Mouse (Mus musculus): ENCODE data around the gene Daam1.

GRCm38 (mm10) chr12:71889266-71889665 is 58.4 kb downstream of the Daam1 start:
- TF ChIP-seq POLR2A (IDR thresholded peaks at IDR 0.05; ENCODE audit: insufficient read length, low read depth) (no peak), E2F4 (IDR thresholded peaks at IDR 0.05; ENCODE audit: insufficient read depth) (no peak), CEBPB (IDR thresholded peaks at IDR 0.05; ENCODE audit: insufficient read depth, poor library complexity, severe bottlenecking) (no peak), TCF3 (IDR thresholded peaks at IDR 0.05; ENCODE audit: insufficient read length, low read depth) (no peak), POLR2AphosphoS2 (IDR thresholded peaks at IDR 0.05; ENCODE audit: insufficient read length, low read depth) (no peak), SRF (IDR thresholded peaks at IDR 0.05; ENCODE audit: control insufficient read depth, insufficient read length, low read depth) (no peak), USF1 (IDR thresholded peaks at IDR 0.05; ENCODE audit: low read depth) (no peak), MYOG (IDR thresholded peaks at IDR 0.05; ENCODE audit: control insufficient read depth in 1 of 3, insufficient read depth in 1 of 3, insufficient read length in 2 of 3, low read depth in 2 of 3) (no peak), MYOD1 (IDR thresholded peaks at IDR 0.05; ENCODE audit: control insufficient read depth in 1 of 3, insufficient read length in 2 of 3, low read depth in 2 of 3) (no peak), TCF12 (IDR thresholded peaks at IDR 0.05; ENCODE audit: insufficient read depth, poor library complexity, severe bottlenecking) (no peak), MAX (IDR thresholded peaks at IDR 0.05; ENCODE audit: low read depth) (no peak)
